Mouse (Mus musculus) CH12.LX (cell line): Measurements from ENCODE around the gene Anks1. TPM values are rescaled to one million over a fixed set of nuclear protein-coding genes. Genes with fewer than 3 reads are reported as not detected.

Experiments used
- DNase-seq: peaks from one replicate; pipeline ENCODE4 v3.0.0-alpha.2; 2013; ENCODE audit errors: extremely low read depth
- H3K27ac ChIP-seq: 2 replicates; pipeline ENCODE4 v1.5.1; 2012; ENCODE audit warnings: low read depth, mild to moderate bottlenecking, control low read depth, moderate library complexity; ENCODE audit not compliant: insufficient read depth
- H3K27me3 ChIP-seq: replicated peaks from 2 replicates; pipeline ENCODE3; 2012; ENCODE audit warnings: inconsistent platforms
- H3K36me3 ChIP-seq, 2 experiments: replicated peaks in 1 of 2; 2 replicates each; pipeline versions ENCODE3 to v1.6.1; 2012; ENCODE audit warnings: inconsistent platforms in 1 of 2, low read length in 1 of 2, mild to moderate bottlenecking in 1 of 2, mixed read lengths in 1 of 2, moderate library complexity in 1 of 2; ENCODE audit not compliant: control insufficient read depth in 1 of 2, insufficient read depth in 1 of 2
- H3K4me1 ChIP-seq, 2 experiments: 2 replicates each; pipeline ENCODE4 v1.6.1; 2012; ENCODE audit warnings: inconsistent platforms in 1 of 2, moderate library complexity in 1 of 2; ENCODE audit not compliant: insufficient read depth in 2 of 2, control insufficient read depth in 1 of 2
- H3K4me2 ChIP-seq: 2 replicates; pipeline ENCODE4 v1.6.1; 2012; ENCODE audit warnings: low read depth, mild to moderate bottlenecking, control low read depth; ENCODE audit not compliant: poor library complexity, insufficient read depth, severe bottlenecking
- H3K4me3 ChIP-seq, 3 experiments: fragments of 150-350 bp in 1 of 3; sonication (generic) in 1 of 3; replicated peaks in 1 of 3; 2 replicates each; pipeline versions ENCODE3 to v1.5.1; 2011 to 2012; ENCODE audit warnings: low read depth in 2 of 3, low read length in 2 of 3, mild to moderate bottlenecking in 2 of 3, moderate library complexity in 2 of 3, control low read depth in 1 of 3, improper control_type of control experiment in 1 of 3, inconsistent platforms in 1 of 3, mixed read lengths in 1 of 3; ENCODE audit not compliant: poor library complexity in 1 of 3
- H3K79me2 ChIP-seq: replicated peaks from 2 replicates; pipeline ENCODE4 v1.6.1; 2012; ENCODE audit warnings: mild to moderate bottlenecking, moderate library complexity; ENCODE audit not compliant: control insufficient read depth, poor library complexity, insufficient read depth, severe bottlenecking; ENCODE audit errors: extremely low read depth
- H3K9ac ChIP-seq: 2 replicates; pipeline ENCODE4 v1.6.1; 2012; ENCODE audit warnings: low read depth, mild to moderate bottlenecking, control low read depth, moderate library complexity; ENCODE audit not compliant: insufficient read depth
- H3K9me3 ChIP-seq: replicated peaks from 2 replicates; pipeline ENCODE3; 2012; ENCODE audit warnings: low read length, inconsistent platforms, mixed read lengths
- BHLHE40 ChIP-seq: IDR thresholded peaks from 2 replicates; pipeline ENCODE4 v1.6.1; 2011; ENCODE audit warnings: mild to moderate bottlenecking, low read depth, low read length, improper control_type of control experiment
- CHD1 ChIP-seq: IDR thresholded peaks from 2 replicates; pipeline ENCODE4 v1.6.1; 2012; ENCODE audit warnings: low read depth, low read length, improper control_type of control experiment, inconsistent platforms
- CHD2 ChIP-seq: IDR thresholded peaks from 2 replicates; pipeline ENCODE4 v1.6.1; 2011; ENCODE audit warnings: low read length, improper control_type of control experiment
- EP300 ChIP-seq: IDR thresholded peaks from 2 replicates; pipeline ENCODE4 v1.6.1; 2011; ENCODE audit warnings: low read length, improper control_type of control experiment
- ETS1 ChIP-seq: conservative IDR thresholded peaks from 2 replicates; pipeline ENCODE4 v1.6.1; 2012; ENCODE audit warnings: low read depth, mild to moderate bottlenecking, inconsistent platforms, low read length, improper control_type of control experiment, moderate library complexity
- HCFC1 ChIP-seq: IDR thresholded peaks from 2 replicates; pipeline ENCODE4 v1.6.1; 2012; ENCODE audit warnings: low read depth, mild to moderate bottlenecking, inconsistent platforms, low read length, improper control_type of control experiment
- IRF4 ChIP-seq: IDR thresholded peaks from 2 replicates; pipeline ENCODE4 v1.6.1; 2014; ENCODE audit warnings: low read depth, mild to moderate bottlenecking, inconsistent platforms, low read length, improper control_type of control experiment
- JUN ChIP-seq: IDR thresholded peaks from 2 replicates; pipeline ENCODE4 v1.6.1; 2011; ENCODE audit warnings: low read depth, mild to moderate bottlenecking, low read length, improper control_type of control experiment, moderate library complexity; ENCODE audit not compliant: insufficient read depth
- JUND ChIP-seq: conservative IDR thresholded peaks from 2 replicates; pipeline ENCODE4 v1.6.1; 2011; ENCODE audit warnings: low read depth, low read length, improper control_type of control experiment
- MAFK ChIP-seq: IDR thresholded peaks from 2 replicates; pipeline ENCODE4 v1.6.1; 2011; ENCODE audit warnings: low read length, improper control_type of control experiment; ENCODE audit not compliant: insufficient replicate concordance
- MEF2A ChIP-seq: IDR thresholded peaks from 2 replicates; pipeline ENCODE4 v1.6.1; 2014; ENCODE audit warnings: low read depth, mild to moderate bottlenecking, inconsistent platforms, low read length, improper control_type of control experiment, borderline replicate concordance
- MYC ChIP-seq: IDR thresholded peaks from 2 replicates; pipeline ENCODE4 v1.6.1; 2011; ENCODE audit warnings: low read depth, mild to moderate bottlenecking, improper control_type of control experiment, low read length
- POLR2A ChIP-seq: IDR thresholded peaks from 2 replicates; pipeline ENCODE4 v1.6.1; 2011; ENCODE audit warnings: low read depth, mild to moderate bottlenecking, improper control_type of control experiment, low read length
- POLR2AphosphoS2 ChIP-seq: IDR thresholded peaks from 2 replicates; pipeline ENCODE4 v1.6.1; 2011; ENCODE audit warnings: low read depth, low read length, improper control_type of control experiment
- RAD21 ChIP-seq: IDR thresholded peaks from 2 replicates; pipeline ENCODE4 v1.6.1; 2011; ENCODE audit warnings: low read depth, mild to moderate bottlenecking, low read length, improper control_type of control experiment, moderate library complexity
- RCOR1 ChIP-seq: conservative IDR thresholded peaks from 2 replicates; pipeline ENCODE4 v1.6.1; 2012; ENCODE audit warnings: low read depth, mild to moderate bottlenecking, inconsistent platforms, low read length, improper control_type of control experiment
- SMC3 ChIP-seq: IDR thresholded peaks from 2 replicates; pipeline ENCODE4 v1.6.1; 2011; ENCODE audit warnings: low read depth, low read length, improper control_type of control experiment
- UBTF ChIP-seq: IDR thresholded peaks from 2 replicates; pipeline ENCODE4 v1.6.1; 2012; ENCODE audit warnings: low read depth, mild to moderate bottlenecking, inconsistent platforms, low read length, improper control_type of control experiment, moderate library complexity
- USF1 ChIP-seq: IDR thresholded peaks from 2 replicates; pipeline ENCODE4 v1.6.1; 2014; ENCODE audit warnings: low read depth, mild to moderate bottlenecking, inconsistent platforms, low read length, improper control_type of control experiment
- USF2 ChIP-seq: conservative IDR thresholded peaks from 2 replicates; pipeline ENCODE4 v1.6.1; 2011; ENCODE audit warnings: low read depth, low read length, improper control_type of control experiment
- ZC3H11A ChIP-seq: IDR thresholded peaks from 2 replicates; pipeline ENCODE4 v1.6.1; 2012; ENCODE audit warnings: low read depth, mild to moderate bottlenecking, inconsistent platforms, low read length, improper control_type of control experiment
- dilution Hi-C: fragments of 300-500 bp; cut with MboI; formaldehyde crosslinking; loops from 2 replicates; pipeline ENCODE4 v1.14.3; 2020; ENCODE audit warnings: low sequenced_read_pairs; ENCODE audit not compliant: extremely low pct_unique_long_range_greater_than_20kb, extremely low pct_ligation_motif_present
- in situ Hi-C: fragments of 300-500 bp; cut with MboI; formaldehyde crosslinking; loops from 3 replicates; pipeline ENCODE4 v1.14.3; 2019; ENCODE audit warnings: low sequenced_read_pairs, low pct_ligation_motif_present, low pct_unique_long_range_greater_than_20kb, mixed read lengths
- polyA plus RNA-seq: library from polyadenylated mRNA; unstranded; fragments of >175 nt; gene quantifications from 2 replicates; pipeline ENCODE4 v1.2.1, GENCODE M21; 2012; ENCODE audit warnings: low read depth; ENCODE audit not compliant: insufficient read length
- total RNA-seq, 2 experiments: library from RNA; depleted of rRNA; stranded (reverse); fragments of 300-350 nt in 1 of 2; fragments of >200 nt in 1 of 2; gene quantifications; 2 replicates each; pipeline ENCODE4 v1.2.3; 2012 to 2014

Anks1 gene
- total and polyA plus RNA-seq, 3 experiments = 5.8 to 9.3 (median 9.0) TPM

GRCm38 (mm10) chr17:28101902-28102319 lies 192.8 kb downstream of the Anks1 start:
- no peak overlapping the region for H3K4me2 ChIP-seq
- dilution Hi-C loops = no loop called here
- H3K9me3 ChIP-seq = peaks cover 16% of the 10 kb centered on the region
- DNase-seq = no peak
- no peaks in the 10 kb centered on the region for H3K27me3 ChIP-seq
- H3K79me2 ChIP-seq = no peaks in the 10 kb centered on the region
- H3K4me3 ChIP-seq = no peak overlapping the region
- H3K4me1 ChIP-seq = peaks cover 7 to 24% of the 10 kb centered on the region in 2 experiments
- H3K9ac ChIP-seq = no peak overlapping the region
- in situ Hi-C loops = no loop called here
- no peak for TF ChIP-seq ZC3H11A
- no peak for TF ChIP-seq USF2
- TF ChIP-seq POLR2A = no peak
- TF ChIP-seq USF1 = no peak
- TF ChIP-seq HCFC1 = no peak
- no peak for TF ChIP-seq POLR2AphosphoS2
- no peak for TF ChIP-seq BHLHE40
- no peak for TF ChIP-seq CHD1
- no peak for TF ChIP-seq RCOR1
- no peak for TF ChIP-seq MAFK
- TF ChIP-seq MYC = no peak
- no peak for TF ChIP-seq JUND
- no peak for TF ChIP-seq SMC3
- TF ChIP-seq EP300 = no peak
- no peaks in the 10 kb centered on the region for H3K36me3 ChIP-seq
- H3K27ac ChIP-seq = no peak overlapping the region

- dilution Hi-C loops = no loop called here
Measured at GRCm38 (mm10) chr17:28104416-28104815, 195.3 kb downstream of the Anks1 start.

More at GRCm38 (mm10) chr17:28104416-28104815, 195.3 kb downstream of the Anks1 start:
- Histone ChIP-seq H3K27ac (no peak overlapping the region), H3K4me2 (0 out of 2 replicates have a peak overlapping the region, but pooled peaks have one; percentile 19), H3K9ac (no peak overlapping the region), H3K4me3 (no peak overlapping the region), H3K4me1 (peaks cover 12 to 25% of the 10 kb centered on the region in 2 experiments), H3K79me2 (no peaks in the 10 kb centered on the region), H3K27me3 (no peaks in the 10 kb centered on the region), H3K9me3 (peaks cover 14% of the 10 kb centered on the region), H3K36me3 (no peaks in the 10 kb centered on the region)
- in situ Hi-C loops = no loop called here
- TF ChIP-seq BHLHE40 (peak; percentile 48; the same call in 1 of the 2 replicates), EP300 (peak; percentile 56; the same call in 1 of the 2 replicates), MEF2A (peak; percentile 96), UBTF (no peak), RAD21 (no peak), IRF4 (no peak), CHD2 (0 out of 2 replicates have a peak, but pooled peaks have one; percentile 10), ETS1 (peak; percentile 92), JUN (peak; percentile 46; the same call in 1 of the 2 replicates), RCOR1 (no peak), USF1 (no peak)
- peak; percentile 51 for DNase-seq
